Comparison of ENCODE assay signal across 24 mouse cellular contexts in genomic region chr6:42247981-42248380, GRCm38 (mm10). TPM values are rescaled to one million over a fixed set of nuclear protein-coding genes. Genes with fewer than 3 reads are reported as not detected.
DNase-seq lines count a peak whose midpoint lies in the region; ATAC-seq and TF ChIP-seq lines count a peak whose summit lies in the region.
"Had no signal": no experiment of that assay in that cellular context is flagged by ENCODE, and none has a peak within 500 bp of the region (broad histone marks: within the 10 kb centered on the region; RNA-seq: fewer than 3 reads in every experiment).

No protein-coding gene starts in this region.

- peak; percentile 16 for DNase-seq in heart, adult 11 months
- no peak for DNase-seq in heart, postnatal 4 days
- DNase-seq in lung, embryonic 14.5 days = no peak
- no peak for DNase-seq in lung, postnatal 14 days
- DNase-seq in hindbrain, embryonic 14.5 days (ENCODE audit: low spot score) = no peak
- no peak for DNase-seq in midbrain, postnatal 0 days (ENCODE audit: low spot score)
- DNase-seq in heart, postnatal 36 days = no peak
- DNase-seq in heart, adult 9 months (ENCODE audit: low spot score in 2 of 2) = no peak
- DNase-seq: B cell, adult 2 months; cerebellum, adult 18-20 months; cerebellum, postnatal 25 days; heart, adult 18-20 months; kidney, adult 9 months; lung, adult 18-20 months; lung, postnatal 36 days had no signal

- no peak overlapping the region for H3K9ac ChIP-seq in lung, embryonic 14.5 days
- H3K9ac ChIP-seq in hindbrain, embryonic 14.5 days = peak overlapping the region; percentile 18; the same call in 1 of the 2 replicates
- H3K9ac ChIP-seq in midbrain, postnatal 0 days (replicated peaks; ENCODE audit: low read length, poor library complexity, severe bottlenecking) = no peak overlapping the region
- H3K9ac ChIP-seq: heart, embryonic 15.5 days had no signal

- ATAC-seq in lung, embryonic 14.5 days (ENCODE audit: insufficient read depth) = no peak
- no peak for ATAC-seq in hindbrain, embryonic 14.5 days (ENCODE audit: low FRiP score)
- no peak for ATAC-seq in midbrain, postnatal 0 days (ENCODE audit: low FRiP score)

- H3K9me3 ChIP-seq in lung, embryonic 14.5 days (ENCODE audit: low read depth, low read length) = no peaks in the 10 kb centered on the region
- no peaks in the 10 kb centered on the region for H3K9me3 ChIP-seq in hindbrain, embryonic 14.5 days (ENCODE audit: control insufficient read depth, low read length)
- H3K9me3 ChIP-seq in midbrain, postnatal 0 days (ENCODE audit: low read length) = no peaks in the 10 kb centered on the region
- H3K9me3 ChIP-seq: heart, embryonic 15.5 days had no signal

- WGBS in lung, embryonic 14.5 days = 81% methylated on average over 1 of the region's 1 CpGs
- 70% methylated on average over 1 of the region's 1 CpGs for WGBS in hindbrain, embryonic 14.5 days
- WGBS in midbrain, postnatal 0 days = 64% methylated on average over 1 of the region's 1 CpGs

- no peaks in the 10 kb centered on the region for H3K27me3 ChIP-seq in lung, embryonic 14.5 days (ENCODE audit: insufficient read depth, low read length)
- no peaks in the 10 kb centered on the region for H3K27me3 ChIP-seq in hindbrain, embryonic 14.5 days (ENCODE audit: control insufficient read depth, insufficient read depth, low read length)
- no peaks in the 10 kb centered on the region for H3K27me3 ChIP-seq in midbrain, postnatal 0 days (ENCODE audit: insufficient read depth, low read length)

- intact Hi-C loops in heart, postnatal 36 days (cut with DNase I) = loop anchor here (2.0 kb wide), 1 partner anchor 17 kb away; the partner anchor contains the start of gene Casp2

- no peak overlapping the region for H3K4me3 ChIP-seq in lung, embryonic 14.5 days (ENCODE audit: low read depth, low read length)
- peak overlapping the region; percentile 25; the same call in 1 of the 2 replicates for H3K4me3 ChIP-seq in hindbrain, embryonic 14.5 days (replicated peaks; ENCODE audit: low read length)
- H3K4me3 ChIP-seq in midbrain, postnatal 0 days (ENCODE audit: low read depth, low read length) = no peak overlapping the region
- H3K4me3 ChIP-seq: heart, embryonic 15.5 days; myocyte had no signal

- H3K4me2 ChIP-seq in lung, embryonic 14.5 days = peak overlapping the region; percentile 21; the same call in 1 of the 2 replicates
- H3K4me2 ChIP-seq in hindbrain, embryonic 14.5 days (replicated peaks) = peak overlapping the region; percentile 37
- 0 out of 2 replicates have a peak overlapping the region, but pooled peaks have one; percentile 31 for H3K4me2 ChIP-seq in midbrain, postnatal 0 days (ENCODE audit: low read depth, low read length, poor library complexity, severe bottlenecking)
- H3K4me2 ChIP-seq: heart, embryonic 15.5 days had no signal

- TF ChIP-seq CTCF in lung, embryonic 14.5 days (IDR thresholded peaks at IDR 0.05; ENCODE audit: low read depth) = no peak
- TF ChIP-seq CTCF in midbrain, postnatal 0 days (IDR thresholded peaks at IDR 0.05) = no peak

- H3K36me3 ChIP-seq in lung, embryonic 14.5 days (ENCODE audit: insufficient read depth) = no peaks in the 10 kb centered on the region
- no peaks in the 10 kb centered on the region for H3K36me3 ChIP-seq in hindbrain, embryonic 14.5 days (replicated peaks; ENCODE audit: control insufficient read depth, insufficient read depth)
- H3K36me3 ChIP-seq in midbrain, postnatal 0 days (ENCODE audit: insufficient read depth, low read length) = no peaks in the 10 kb centered on the region
- H3K36me3 ChIP-seq: heart, embryonic 15.5 days had no signal

- no peak overlapping the region for H3K27ac ChIP-seq in lung, embryonic 14.5 days (ENCODE audit: low read depth)
- no peak overlapping the region for H3K27ac ChIP-seq in hindbrain, embryonic 14.5 days
- H3K27ac ChIP-seq in midbrain, postnatal 0 days (ENCODE audit: low read depth, low read length) = no peak overlapping the region
- H3K27ac ChIP-seq: heart, embryonic 15.5 days had no signal

- H3K4me1 ChIP-seq in lung, embryonic 14.5 days (ENCODE audit: insufficient read depth) = 0 out of 2 replicates have a peak, but pooled peaks cover 8% of the 10 kb centered on the region
- H3K4me1 ChIP-seq in hindbrain, embryonic 14.5 days (replicated peaks; ENCODE audit: control insufficient read depth, insufficient read depth, low read length) = no peaks in the 10 kb centered on the region
- H3K4me1 ChIP-seq in midbrain, postnatal 0 days (ENCODE audit: insufficient read depth, low read length) = no peaks in the 10 kb centered on the region

RNA-seq across cellular contexts. Expression of gene Gstk1, which starts 2.2 kb away (rescaled TPM):
- 10 to 100 TPM; 28.7 to 29.3 TPM for total RNA-seq in heart, postnatal 4 days (2021)
- 31.8 and 34.2 TPM in 2 replicates for polyA plus RNA-seq in lung, embryonic 14.5 days (2014; fragmentation: Nextera tagmentation; extraction: Ambion mirVana)
- 11.6 and 12.1 TPM in 2 replicates for polyA plus RNA-seq in hindbrain, embryonic 14.5 days (2014; fragmentation: Nextera tagmentation; extraction: Ambion mirVana)
- 5.4 and 9.0 TPM in 2 replicates for total RNA-seq in midbrain, postnatal 0 days (2014; rRNA removed)
- 10.4 and 12.3 TPM in 2 replicates for polyA plus RNA-seq in midbrain, postnatal 0 days (2015; fragmentation: Nextera tagmentation; extraction: Ambion mirVana)
- 100 to 1,000 TPM; 135 to 146 TPM for total RNA-seq in heart, postnatal 36 days (2021)

RNA-seq across cellular contexts. Expression of gene Tmem139, which starts 13.8 kb away (rescaled TPM):
- total RNA-seq in heart, postnatal 4 days (2021) = under 1 TPM in 1 of 2 experiments, not detected in 1; 0.38 TPM
- 1.9 TPM in 2 replicates for polyA plus RNA-seq in lung, embryonic 14.5 days (2014; fragmentation: Nextera tagmentation; extraction: Ambion mirVana)
- not detected in 2 replicates for polyA plus RNA-seq in hindbrain, embryonic 14.5 days (2014; fragmentation: Nextera tagmentation; extraction: Ambion mirVana)
- not detected in 2 replicates for total RNA-seq in midbrain, postnatal 0 days (2014; rRNA removed)
- 0.14 and 0.15 TPM in 2 replicates for polyA plus RNA-seq in midbrain, postnatal 0 days (2015; fragmentation: Nextera tagmentation; extraction: Ambion mirVana)
- total RNA-seq in heart, postnatal 36 days (2021) = under 1 TPM in 1 of 2 experiments, not detected in 1; 0.25 TPM
- total RNA-seq: gastrocnemius, adult 8-10 months; layer of hippocampus, postnatal 14 days; megakaryocyte-erythroid progenitor cell, adult 5-6 weeks had no signal
- polyA plus RNA-seq: frontal cortex, adult 2 months; myocyte had no signal

RNA-seq across cellular contexts. Expression of gene Casp2, which starts 16.8 kb away (rescaled TPM):
- 10 to 100 TPM; 33.6 to 34.3 TPM for total RNA-seq in heart, postnatal 4 days (2021)
- polyA plus RNA-seq in lung, embryonic 14.5 days (2014; fragmentation: Nextera tagmentation; extraction: Ambion mirVana) = 71.1 and 75.1 TPM in 2 replicates
- polyA plus RNA-seq in hindbrain, embryonic 14.5 days (2014; fragmentation: Nextera tagmentation; extraction: Ambion mirVana) = 32.7 and 36.4 TPM in 2 replicates
- 42.6 and 50.7 TPM in 2 replicates for total RNA-seq in midbrain, postnatal 0 days (2014; rRNA removed)
- polyA plus RNA-seq in midbrain, postnatal 0 days (2015; fragmentation: Nextera tagmentation; extraction: Ambion mirVana) = 17.9 and 18.4 TPM in 2 replicates
- 10 to 100 TPM; 10.8 to 11.3 TPM for total RNA-seq in heart, postnatal 36 days (2021)

RNA-seq across cellular contexts. Expression of gene Tas2r144, which starts 32.9 kb away (rescaled TPM):
- total RNA-seq in heart, postnatal 4 days (2021) = not detected
- polyA plus RNA-seq in lung, embryonic 14.5 days (2014; fragmentation: Nextera tagmentation; extraction: Ambion mirVana) = not detected in 2 replicates
- polyA plus RNA-seq in hindbrain, embryonic 14.5 days (2014; fragmentation: Nextera tagmentation; extraction: Ambion mirVana) = not detected in 2 replicates
- not detected in 2 replicates for total RNA-seq in midbrain, postnatal 0 days (2014; rRNA removed)
- polyA plus RNA-seq in midbrain, postnatal 0 days (2015; fragmentation: Nextera tagmentation; extraction: Ambion mirVana) = not detected in 2 replicates
- not detected for total RNA-seq in heart, postnatal 36 days (2021)
- total RNA-seq: adrenal gland, postnatal 36 days; gastrocnemius, adult 8-10 months; heart, adult 18-20 months; layer of hippocampus, postnatal 14 days; megakaryocyte-erythroid progenitor cell, adult 5-6 weeks had no signal
- polyA plus RNA-seq: frontal cortex, adult 2 months; heart, embryonic 15.5 days; limb, embryonic 11.5 days; liver, embryonic 11.5 days; myocyte had no signal

RNA-seq across cellular contexts. Expression of gene Clcn1, which starts 38.5 kb away (rescaled TPM):
- 1 to 10 TPM; 1.9 to 3.0 TPM for total RNA-seq in heart, postnatal 4 days (2021)
- 0.09 TPM in 1 of 2 replicates, not detected in the other for polyA plus RNA-seq in lung, embryonic 14.5 days (2014; fragmentation: Nextera tagmentation; extraction: Ambion mirVana)
- polyA plus RNA-seq in hindbrain, embryonic 14.5 days (2014; fragmentation: Nextera tagmentation; extraction: Ambion mirVana) = 0.94 and 1.9 TPM in 2 replicates
- total RNA-seq in midbrain, postnatal 0 days (2014; rRNA removed) = 1.2 and 2.4 TPM in 2 replicates
- 1.0 and 1.3 TPM in 2 replicates for polyA plus RNA-seq in midbrain, postnatal 0 days (2015; fragmentation: Nextera tagmentation; extraction: Ambion mirVana)
- total RNA-seq in heart, postnatal 36 days (2021) = 1 to 10 TPM; 4.3 to 5.8 TPM
- total RNA-seq: megakaryocyte-erythroid progenitor cell, adult 5-6 weeks had no signal

Comparison
In these comparisons a context has a peak if more than half of its experiments do, and no peak if none do; other contexts are left out.
1. RNA of gene Gstk1, which starts 2.2 kb away (total RNA-seq): 135 to 146 TPM in heart, postnatal 36 days; 28.7 to 29.3 TPM in heart, postnatal 4 days and 5.4 to 9.0 TPM in midbrain, postnatal 0 days; every median in the first group is over 4 times any median in the second.
2. Peak in every context shown above with its lines, with median percentiles within 50 percentile points of each other: H3K4me2 ChIP-seq.